Mouse (Mus musculus) CH12.LX (cell line): ENCODE results near the gene Scamp2. TPM values are rescaled to one million over a fixed set of nuclear protein-coding genes. Genes with fewer than 3 reads are reported as not detected.

ENCODE experiments used
- DNase-seq: peaks from one replicate; pipeline ENCODE4 v3.0.0-alpha.2; 2013; ENCODE audit errors: extremely low read depth
- H3K27ac ChIP-seq: 2 replicates; pipeline ENCODE4 v1.5.1; 2012; ENCODE audit warnings: low read depth, mild to moderate bottlenecking, control low read depth, moderate library complexity; ENCODE audit not compliant: insufficient read depth
- H3K27me3 ChIP-seq: replicated peaks from 2 replicates; pipeline ENCODE3; 2012; ENCODE audit warnings: inconsistent platforms
- H3K36me3 ChIP-seq, 2 experiments: replicated peaks in 1 of 2; 2 replicates each; pipeline versions ENCODE3 to v1.6.1; 2012; ENCODE audit warnings: inconsistent platforms in 1 of 2, low read length in 1 of 2, mild to moderate bottlenecking in 1 of 2, mixed read lengths in 1 of 2, moderate library complexity in 1 of 2; ENCODE audit not compliant: control insufficient read depth in 1 of 2, insufficient read depth in 1 of 2
- H3K4me1 ChIP-seq, 2 experiments: 2 replicates each; pipeline ENCODE4 v1.6.1; 2012; ENCODE audit warnings: inconsistent platforms in 1 of 2, moderate library complexity in 1 of 2; ENCODE audit not compliant: insufficient read depth in 2 of 2, control insufficient read depth in 1 of 2
- H3K4me2 ChIP-seq: 2 replicates; pipeline ENCODE4 v1.6.1; 2012; ENCODE audit warnings: low read depth, mild to moderate bottlenecking, control low read depth; ENCODE audit not compliant: poor library complexity, insufficient read depth, severe bottlenecking
- H3K4me3 ChIP-seq, 3 experiments: fragments of 150-350 bp in 1 of 3; sonication (generic) in 1 of 3; replicated peaks in 1 of 3; 2 replicates each; pipeline versions ENCODE3 to v1.5.1; 2011 to 2012; ENCODE audit warnings: low read depth in 2 of 3, low read length in 2 of 3, mild to moderate bottlenecking in 2 of 3, moderate library complexity in 2 of 3, control low read depth in 1 of 3, improper control_type of control experiment in 1 of 3, inconsistent platforms in 1 of 3, mixed read lengths in 1 of 3; ENCODE audit not compliant: poor library complexity in 1 of 3
- H3K79me2 ChIP-seq: replicated peaks from 2 replicates; pipeline ENCODE4 v1.6.1; 2012; ENCODE audit warnings: mild to moderate bottlenecking, moderate library complexity; ENCODE audit not compliant: control insufficient read depth, poor library complexity, insufficient read depth, severe bottlenecking; ENCODE audit errors: extremely low read depth
- H3K9ac ChIP-seq: 2 replicates; pipeline ENCODE4 v1.6.1; 2012; ENCODE audit warnings: low read depth, mild to moderate bottlenecking, control low read depth, moderate library complexity; ENCODE audit not compliant: insufficient read depth
- H3K9me3 ChIP-seq: replicated peaks from 2 replicates; pipeline ENCODE3; 2012; ENCODE audit warnings: low read length, inconsistent platforms, mixed read lengths
- BHLHE40 ChIP-seq: IDR thresholded peaks from 2 replicates; pipeline ENCODE4 v1.6.1; 2011; ENCODE audit warnings: mild to moderate bottlenecking, low read depth, low read length, improper control_type of control experiment
- CHD1 ChIP-seq: IDR thresholded peaks from 2 replicates; pipeline ENCODE4 v1.6.1; 2012; ENCODE audit warnings: low read depth, low read length, improper control_type of control experiment, inconsistent platforms
- CHD2 ChIP-seq: IDR thresholded peaks from 2 replicates; pipeline ENCODE4 v1.6.1; 2011; ENCODE audit warnings: low read length, improper control_type of control experiment
- CTCF ChIP-seq, 2 experiments: IDR thresholded peaks in 1 of 2; conservative IDR thresholded peaks in 1 of 2; 2 replicates each; pipeline ENCODE4 v1.5.1; 2011 to 2012; ENCODE audit warnings: low read depth in 2 of 2, low read length in 2 of 2, improper control_type of control experiment in 1 of 2, inconsistent platforms in 1 of 2, mild to moderate bottlenecking in 1 of 2, moderate library complexity in 1 of 2
- ELF1 ChIP-seq: IDR thresholded peaks from 2 replicates; pipeline ENCODE4 v1.6.1; 2014; ENCODE audit warnings: low read depth, mild to moderate bottlenecking, inconsistent platforms, low read length, improper control_type of control experiment
- EP300 ChIP-seq: IDR thresholded peaks from 2 replicates; pipeline ENCODE4 v1.6.1; 2011; ENCODE audit warnings: low read length, improper control_type of control experiment
- ETS1 ChIP-seq: conservative IDR thresholded peaks from 2 replicates; pipeline ENCODE4 v1.6.1; 2012; ENCODE audit warnings: low read depth, mild to moderate bottlenecking, inconsistent platforms, low read length, improper control_type of control experiment, moderate library complexity
- HCFC1 ChIP-seq: IDR thresholded peaks from 2 replicates; pipeline ENCODE4 v1.6.1; 2012; ENCODE audit warnings: low read depth, mild to moderate bottlenecking, inconsistent platforms, low read length, improper control_type of control experiment
- IRF4 ChIP-seq: IDR thresholded peaks from 2 replicates; pipeline ENCODE4 v1.6.1; 2014; ENCODE audit warnings: low read depth, mild to moderate bottlenecking, inconsistent platforms, low read length, improper control_type of control experiment
- JUN ChIP-seq: IDR thresholded peaks from 2 replicates; pipeline ENCODE4 v1.6.1; 2011; ENCODE audit warnings: low read depth, mild to moderate bottlenecking, low read length, improper control_type of control experiment, moderate library complexity; ENCODE audit not compliant: insufficient read depth
- MAFK ChIP-seq: IDR thresholded peaks from 2 replicates; pipeline ENCODE4 v1.6.1; 2011; ENCODE audit warnings: low read length, improper control_type of control experiment; ENCODE audit not compliant: insufficient replicate concordance
- MAX ChIP-seq: IDR thresholded peaks from 2 replicates; pipeline ENCODE4 v1.6.1; 2011; ENCODE audit warnings: low read length, improper control_type of control experiment
- MAZ ChIP-seq: IDR thresholded peaks from 2 replicates; pipeline ENCODE4 v1.6.1; 2012; ENCODE audit warnings: low read depth, mild to moderate bottlenecking, inconsistent platforms, low read length, improper control_type of control experiment, moderate library complexity
- MEF2A ChIP-seq: IDR thresholded peaks from 2 replicates; pipeline ENCODE4 v1.6.1; 2014; ENCODE audit warnings: low read depth, mild to moderate bottlenecking, inconsistent platforms, low read length, improper control_type of control experiment, borderline replicate concordance
- MXI1 ChIP-seq: IDR thresholded peaks from 2 replicates; pipeline ENCODE4 v1.6.1; 2011; ENCODE audit warnings: mild to moderate bottlenecking, low read depth, low read length, improper control_type of control experiment
- MYC ChIP-seq: IDR thresholded peaks from 2 replicates; pipeline ENCODE4 v1.6.1; 2011; ENCODE audit warnings: low read depth, mild to moderate bottlenecking, improper control_type of control experiment, low read length
- NRF1 ChIP-seq: IDR thresholded peaks from 2 replicates; pipeline ENCODE4 v1.6.1; 2014; ENCODE audit warnings: low read depth, mild to moderate bottlenecking, inconsistent platforms, low read length, improper control_type of control experiment, moderate library complexity
- PAX5 ChIP-seq: IDR thresholded peaks from 2 replicates; pipeline ENCODE4 v1.6.1; 2012; ENCODE audit warnings: low read length, inconsistent platforms, mixed read lengths
- POLR2A ChIP-seq: IDR thresholded peaks from 2 replicates; pipeline ENCODE4 v1.6.1; 2011; ENCODE audit warnings: low read depth, mild to moderate bottlenecking, improper control_type of control experiment, low read length
- POLR2AphosphoS2 ChIP-seq: IDR thresholded peaks from 2 replicates; pipeline ENCODE4 v1.6.1; 2011; ENCODE audit warnings: low read depth, low read length, improper control_type of control experiment
- RCOR1 ChIP-seq: conservative IDR thresholded peaks from 2 replicates; pipeline ENCODE4 v1.6.1; 2012; ENCODE audit warnings: low read depth, mild to moderate bottlenecking, inconsistent platforms, low read length, improper control_type of control experiment
- SMC3 ChIP-seq: IDR thresholded peaks from 2 replicates; pipeline ENCODE4 v1.6.1; 2011; ENCODE audit warnings: low read depth, low read length, improper control_type of control experiment
- TBP ChIP-seq: conservative IDR thresholded peaks from 2 replicates; pipeline ENCODE4 v1.6.1; 2011; ENCODE audit warnings: low read depth, low read length, improper control_type of control experiment
- TCF12 ChIP-seq: IDR thresholded peaks from 2 replicates; pipeline ENCODE4 v1.6.1; 2014; ENCODE audit warnings: low read depth, mild to moderate bottlenecking, inconsistent platforms, low read length, improper control_type of control experiment
- UBTF ChIP-seq: IDR thresholded peaks from 2 replicates; pipeline ENCODE4 v1.6.1; 2012; ENCODE audit warnings: low read depth, mild to moderate bottlenecking, inconsistent platforms, low read length, improper control_type of control experiment, moderate library complexity
- USF1 ChIP-seq: IDR thresholded peaks from 2 replicates; pipeline ENCODE4 v1.6.1; 2014; ENCODE audit warnings: low read depth, mild to moderate bottlenecking, inconsistent platforms, low read length, improper control_type of control experiment
- USF2 ChIP-seq: conservative IDR thresholded peaks from 2 replicates; pipeline ENCODE4 v1.6.1; 2011; ENCODE audit warnings: low read depth, low read length, improper control_type of control experiment
- ZKSCAN1 ChIP-seq: IDR thresholded peaks from 2 replicates; pipeline ENCODE4 v1.6.1; 2012; ENCODE audit warnings: low read depth, inconsistent platforms, low read length, improper control_type of control experiment, borderline replicate concordance
- ZMIZ1 ChIP-seq: IDR thresholded peaks from 2 replicates; pipeline ENCODE4 v1.6.1; 2012; ENCODE audit warnings: low read depth, mild to moderate bottlenecking, inconsistent platforms, low read length, improper control_type of control experiment
- ZNF384 ChIP-seq: IDR thresholded peaks from 2 replicates; pipeline ENCODE4 v1.6.1; 2012; ENCODE audit warnings: low read depth, low read length, improper control_type of control experiment, inconsistent platforms
- dilution Hi-C: fragments of 300-500 bp; cut with MboI; formaldehyde crosslinking; loops from 2 replicates; pipeline ENCODE4 v1.14.3; 2020; ENCODE audit warnings: low sequenced_read_pairs; ENCODE audit not compliant: extremely low pct_unique_long_range_greater_than_20kb, extremely low pct_ligation_motif_present
- in situ Hi-C: fragments of 300-500 bp; cut with MboI; formaldehyde crosslinking; loops from 3 replicates; pipeline ENCODE4 v1.14.3; 2019; ENCODE audit warnings: low sequenced_read_pairs, low pct_ligation_motif_present, low pct_unique_long_range_greater_than_20kb, mixed read lengths
- polyA plus RNA-seq: library from polyadenylated mRNA; unstranded; fragments of >175 nt; gene quantifications from 2 replicates; pipeline ENCODE4 v1.2.1, GENCODE M21; 2012; ENCODE audit warnings: low read depth; ENCODE audit not compliant: insufficient read length
- total RNA-seq, 2 experiments: library from RNA; depleted of rRNA; stranded (reverse); fragments of 300-350 nt in 1 of 2; fragments of >200 nt in 1 of 2; gene quantifications; 2 replicates each; pipeline ENCODE4 v1.2.3; 2012 to 2014

The Scamp2 gene
- total and polyA plus RNA-seq, 3 experiments = 46.4 to 91.6 (median 52.2) TPM

DNA sequence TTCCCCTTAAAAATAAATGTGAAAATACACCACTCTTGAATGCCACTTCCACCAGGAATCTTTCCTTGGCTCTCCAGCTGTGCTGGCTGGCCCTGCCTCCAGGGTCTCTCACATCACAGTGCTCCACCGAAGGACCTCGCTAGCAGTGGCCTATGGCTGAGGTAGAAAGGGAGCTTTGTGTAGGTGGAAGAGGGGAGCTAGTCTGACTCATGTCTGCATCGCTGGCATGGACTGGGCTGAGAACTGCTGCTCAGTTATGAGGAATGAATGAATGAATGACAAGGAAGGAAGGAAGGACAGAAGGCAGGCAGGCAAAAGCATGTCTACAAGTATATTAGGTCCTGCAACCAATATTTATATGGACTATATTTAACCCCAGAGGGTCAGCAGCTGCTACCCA, 76.5 kb downstream of the Scamp2 start:
- Histone ChIP-seq H3K27me3 (no peaks in the 10 kb centered on the region), H3K9ac (no peak overlapping the region), H3K9me3 (no peaks in the 10 kb centered on the region), H3K79me2 (peaks cover 87% of the 10 kb centered on the region), H3K36me3 (peaks cover 8 to 54% of the 10 kb centered on the region in 2 experiments), H3K27ac (peak overlapping the region; percentile 75), H3K4me2 (peak overlapping the region; percentile 57), H3K4me1 (peaks cover 57 to 98% of the 10 kb centered on the region in 2 experiments), H3K4me3 (no peak overlapping the region)
- no peak for DNase-seq
- dilution Hi-C loops = no loop called here
- in situ Hi-C loops = no loop called here
- TF ChIP-seq ZMIZ1 (no peak), NRF1 (no peak), USF1 (no peak), TBP (no peak), MYC (no peak), CHD1 (no peak), TCF12 (no peak), MAZ (no peak), IRF4 (no peak), ETS1 (no peak), ZNF384 (no peak), MAX (no peak), ZKSCAN1 (no peak), EP300 (no peak), PAX5 (no peak)

DNA sequence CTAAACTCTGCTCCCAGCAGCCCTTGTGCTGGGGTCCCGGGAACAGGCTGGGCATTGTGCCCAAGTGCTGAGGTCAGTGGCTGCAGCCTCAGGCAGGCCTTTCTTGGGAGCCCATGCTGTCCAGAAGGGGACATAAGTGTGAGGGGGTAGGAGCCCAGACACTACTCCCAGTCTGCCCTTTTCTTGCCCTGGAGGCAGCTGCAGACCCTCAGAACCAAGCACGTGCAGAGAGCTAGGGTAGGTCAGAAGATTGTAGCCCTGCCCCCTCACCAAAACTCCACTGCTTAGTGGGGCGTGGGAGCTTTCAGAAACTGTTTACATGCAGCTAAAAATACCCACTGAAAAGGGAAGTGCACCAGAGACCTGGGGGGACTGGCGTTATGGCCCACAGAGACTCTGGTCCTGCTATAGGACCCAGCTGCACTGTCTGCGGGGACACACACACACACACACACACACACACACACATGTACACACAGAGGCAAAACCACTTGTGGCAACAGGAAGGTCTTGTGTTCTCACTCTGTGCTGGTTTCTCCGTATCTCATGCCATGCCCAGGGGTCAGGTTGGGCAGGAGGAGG, 77.1 kb downstream of the Scamp2 start:
- Histone ChIP-seq H3K27me3 (no peaks in the 10 kb centered on the region), H3K27ac (peak overlapping the region; percentile 92), H3K4me1 (peaks cover 55 to 98% of the 10 kb centered on the region in 2 experiments), H3K9me3 (no peaks in the 10 kb centered on the region), H3K36me3 (peaks cover 5 to 49% of the 10 kb centered on the region in 2 experiments), H3K4me2 (peak overlapping the region; percentile 94), H3K4me3 (peak overlapping the region in 1 of 3 experiments; percentile 30), H3K9ac (peak overlapping the region; percentile 31), H3K79me2 (peaks cover 88% of the 10 kb centered on the region)
- dilution Hi-C loops (no loop called here), in situ Hi-C loops (no loop called here)
- DNase-seq = peak; percentile 88
- 0 out of 2 replicates have a peak, but pooled peaks have one; percentile 4 for TF ChIP-seq JUN
- TF ChIP-seq POLR2AphosphoS2 = no peak
- TF ChIP-seq HCFC1 = peak; percentile 32; the same call in 1 of the 2 replicates
- TF ChIP-seq CHD1 = no peak
- no peak for TF ChIP-seq PAX5
- TF ChIP-seq ELF1 = peak; percentile 68; the same call in 1 of the 2 replicates
- TF ChIP-seq EP300 = peak; percentile 91
- peak; percentile 99 for TF ChIP-seq MEF2A
- TF ChIP-seq MAX = peak; percentile 68; the same call in 1 of the 2 replicates
- peak; percentile 98 for TF ChIP-seq BHLHE40
- peak; percentile 96 for TF ChIP-seq TCF12
- TF ChIP-seq MAZ = peak; percentile 89
- TF ChIP-seq NRF1 = 0 out of 2 replicates have a peak, but pooled peaks have one; percentile 42
- TF ChIP-seq CTCF (conservative IDR thresholded peaks at IDR 0.05 in 1 of 2, IDR thresholded peaks at IDR 0.05 in 1 of 2; ENCODE audit: low read depth in 2 of 2, low read length in 2 of 2) = no peak
- TF ChIP-seq UBTF = no peak
- TF ChIP-seq SMC3 = no peak
- TF ChIP-seq MYC = peak; percentile 76
- peak; percentile 63 for TF ChIP-seq MXI1
- TF ChIP-seq POLR2A = peak; percentile 43; the same call in 1 of the 2 replicates
- TF ChIP-seq MAFK = no peak; the same call in 1 of the 2 replicates
- TF ChIP-seq RCOR1 = 0 out of 2 replicates have a peak, but pooled peaks have one; percentile 14
- peak; percentile 85 for TF ChIP-seq CHD2
- TF ChIP-seq ZKSCAN1 = no peak
- TF ChIP-seq USF2 = no peak
- TF ChIP-seq IRF4 = peak; percentile 93
- TF ChIP-seq ETS1 = peak; percentile 93
- TF ChIP-seq ZNF384 = no peak
- TF ChIP-seq USF1 = no peak
